Mouse (Mus musculus) heart, embryonic 12.5 days (tissue): ENCODE data around the gene Dse. TPM values are rescaled to one million over a fixed set of nuclear protein-coding genes. Genes with fewer than 3 reads are reported as not detected.
A peak's percentile ranks its signal among the peaks of the same experiment; 100 is the strongest.

Source experiments
- ATAC-seq: fragments of 200-750 bp; cut with Nextera tagmentation; 2 replicates; pipeline ENCODE4 v1.8.0; 2017; ENCODE audit warnings: moderate TSS enrichment, moderate library complexity; ENCODE audit not compliant: insufficient number of reproducible peaks, low FRiP score
- H3K27ac ChIP-seq: fragments of 300-500 bp; sonication (generic); 2 replicates; pipeline ENCODE4 v1.5.1; 2016; ENCODE audit warnings: mild to moderate bottlenecking, moderate library complexity; ENCODE audit not compliant: poor library complexity, severe bottlenecking
- H3K27me3 ChIP-seq: fragments of 300-500 bp; sonication (generic); replicated peaks from 2 replicates; pipeline ENCODE4 v1.6.1; 2016; ENCODE audit warnings: mild to moderate bottlenecking, moderate library complexity
- H3K36me3 ChIP-seq: fragments of 300-500 bp; sonication (generic); 2 replicates; pipeline ENCODE4 v1.6.1; 2016; ENCODE audit warnings: mild to moderate bottlenecking, moderate library complexity
- H3K4me1 ChIP-seq: fragments of 300-500 bp; sonication (generic); replicated peaks from 2 replicates; pipeline ENCODE4 v1.6.1; 2016; ENCODE audit warnings: mild to moderate bottlenecking
- H3K4me2 ChIP-seq: fragments of 300-500 bp; sonication (generic); 2 replicates; pipeline ENCODE4 v1.6.1; 2016; ENCODE audit warnings: mild to moderate bottlenecking, moderate library complexity
- H3K4me3 ChIP-seq: fragments of 300-500 bp; sonication (generic); 2 replicates; pipeline ENCODE4 v1.5.1; 2016; ENCODE audit warnings: mild to moderate bottlenecking
- H3K9ac ChIP-seq: fragments of 300-500 bp; sonication (generic); 2 replicates; pipeline ENCODE4 v1.6.1; 2016; ENCODE audit warnings: mild to moderate bottlenecking, moderate library complexity
- H3K9me3 ChIP-seq: fragments of 300-500 bp; sonication (generic); replicated peaks from 2 replicates; pipeline ENCODE4 v1.6.1; 2016; ENCODE audit warnings: mild to moderate bottlenecking, moderate library complexity
- WGBS: fragments of 180-500 bp; shearing (Covaris S2); methylation state at CpG from one replicate; pipeline ENCODE4 v1.1.7; 2016; 5-methylcytosine and 5-hydroxymethylcytosine counted together
- polyA plus RNA-seq: library from polyadenylated mRNA; unstranded; fragments of >200 nt; fragmentation: Nextera tagmentation; extraction: Ambion mirVana; gene quantifications from 2 replicates; pipeline ENCODE4 v1.2.1, GENCODE M21; 2016

Gene Dse
- polyA plus RNA-seq, 1 experiment from 2014 or later = 22.0 TPM

- ATAC-seq = no peak
- WGBS = 48% methylated on average over 6 of the region's 6 CpGs
- Histone ChIP-seq H3K4me1 (peaks cover 14% of the 10 kb centered on the region), H3K27ac (no peak overlapping the region), H3K9ac (no peak overlapping the region), H3K36me3 (no peaks in the 10 kb centered on the region), H3K4me2 (no peak overlapping the region), H3K9me3 (no peaks in the 10 kb centered on the region), H3K4me3 (no peak overlapping the region), H3K27me3 (no peaks in the 10 kb centered on the region)
Observed at GRCm38 (mm10) chr10:34136432-34136831, 71.1 kb downstream of the Dse start.

GRCm38 (mm10) chr10:34131356-34131755 is 76.2 kb downstream of the Dse start:
- ATAC-seq = no peak
- no peaks in the 10 kb centered on the region for H3K9me3 ChIP-seq

GRCm38 (mm10) chr10:34128391-34128790 is 79.1 kb downstream of the Dse start:
- no peak overlapping the region for H3K4me2 ChIP-seq
- no peak overlapping the region for H3K4me3 ChIP-seq
- no peaks in the 10 kb centered on the region for H3K36me3 ChIP-seq
- 0 out of 2 replicates have a peak, but pooled peaks cover 2% of the 10 kb centered on the region for H3K4me1 ChIP-seq
- no peaks in the 10 kb centered on the region for H3K9me3 ChIP-seq
- no peak overlapping the region for H3K9ac ChIP-seq
- no peaks in the 10 kb centered on the region for H3K27me3 ChIP-seq
- H3K27ac ChIP-seq = no peak overlapping the region
- 78% methylated on average over 6 of the region's 6 CpGs for WGBS
- ATAC-seq = no peak

More at GRCm38 (mm10) chr10:34131356-34131755, 76.2 kb downstream of the Dse start:
- no peak overlapping the region for H3K27ac ChIP-seq
- no peaks in the 10 kb centered on the region for H3K36me3 ChIP-seq
- H3K9ac ChIP-seq = no peak overlapping the region
- WGBS = 75% methylated on average over 2 of the region's 2 CpGs
- no peak overlapping the region for H3K4me2 ChIP-seq
- no peak overlapping the region for H3K4me3 ChIP-seq
- H3K27me3 ChIP-seq = no peaks in the 10 kb centered on the region
- H3K4me1 ChIP-seq = 0 out of 2 replicates have a peak, but pooled peaks cover 3% of the 10 kb centered on the region

GRCm38 (mm10) chr10:34127392-34128378 is 79.8 kb downstream of the Dse start, which contains the start of gene Calhm6:
Gene Calhm6 (minus strand): TSS chr10:34127984.
- H3K4me1 ChIP-seq = 0 out of 2 replicates have a peak, but pooled peaks cover 2% of the 10 kb centered on the region
- H3K9ac ChIP-seq = peak within 1 kb of the TSS; percentile 63
- no peaks in the 10 kb centered on the region for H3K9me3 ChIP-seq
- WGBS = 14% methylated on average over 44 of the region's 44 CpGs
- no peak within 1 kb of the TSS for H3K27ac ChIP-seq
- H3K36me3 ChIP-seq = no peaks in the 10 kb centered on the region
- ATAC-seq = peak; percentile 63
- no peaks in the 10 kb centered on the region for H3K27me3 ChIP-seq
- H3K4me3 ChIP-seq = peak within 1 kb of the TSS; percentile 61
- H3K4me2 ChIP-seq = peak within 1 kb of the TSS; percentile 82

- ATAC-seq = no peak
Observed at GRCm38 (mm10) chr10:34118421-34118820, 89.1 kb downstream of the Dse start.

GRCm38 (mm10) chr10:34117770-34118169 is 89.7 kb downstream of the Dse start:
- Histone ChIP-seq H3K4me1 (no peaks in the 10 kb centered on the region), H3K27me3 (no peaks in the 10 kb centered on the region), H3K9ac (no peak overlapping the region), H3K9me3 (no peaks in the 10 kb centered on the region), H3K4me2 (no peak overlapping the region), H3K27ac (no peak overlapping the region), H3K4me3 (no peak overlapping the region), H3K36me3 (no peaks in the 10 kb centered on the region)
- no peak for ATAC-seq

More at GRCm38 (mm10) chr10:34118421-34118820, 89.1 kb downstream of the Dse start:
- Histone ChIP-seq H3K27me3 (no peaks in the 10 kb centered on the region), H3K4me3 (no peak overlapping the region), H3K9me3 (no peaks in the 10 kb centered on the region), H3K4me1 (no peaks in the 10 kb centered on the region), H3K4me2 (no peak overlapping the region), H3K27ac (no peak overlapping the region), H3K9ac (no peak overlapping the region), H3K36me3 (no peaks in the 10 kb centered on the region)
- WGBS = 88% methylated on average over 2 of the region's 2 CpGs

- no peaks in the 10 kb centered on the region for H3K9me3 ChIP-seq
- H3K4me3 ChIP-seq = no peak overlapping the region
- WGBS = 53% methylated on average over 3 of the region's 3 CpGs
- H3K27me3 ChIP-seq = no peaks in the 10 kb centered on the region
- H3K4me1 ChIP-seq = no peaks in the 10 kb centered on the region
- H3K9ac ChIP-seq = no peak overlapping the region
- H3K4me2 ChIP-seq = no peak overlapping the region
- H3K27ac ChIP-seq = no peak overlapping the region
- H3K36me3 ChIP-seq = no peaks in the 10 kb centered on the region
- no peak for ATAC-seq
Observed at GRCm38 (mm10) chr10:34117131-34117530, 90.4 kb downstream of the Dse start.

GRCm38 (mm10) chr10:34111964-34112738 is 95.4 kb downstream of the Dse start:
- no peak for ATAC-seq

GRCm38 (mm10) chr10:34110863-34111465 is 96.6 kb downstream of the Dse start:
- H3K4me3 ChIP-seq = no peak overlapping the region
- no peak overlapping the region for H3K4me2 ChIP-seq
- H3K9me3 ChIP-seq = no peaks in the 10 kb centered on the region
- no peak overlapping the region for H3K27ac ChIP-seq
- no peak for ATAC-seq
- 68% methylated on average over 13 of the region's 13 CpGs for WGBS
- H3K9ac ChIP-seq = no peak overlapping the region
- H3K4me1 ChIP-seq = no peaks in the 10 kb centered on the region
- H3K27me3 ChIP-seq = no peaks in the 10 kb centered on the region
- no peaks in the 10 kb centered on the region for H3K36me3 ChIP-seq

More at GRCm38 (mm10) chr10:34111964-34112738, 95.4 kb downstream of the Dse start:
- H3K4me1 ChIP-seq = no peaks in the 10 kb centered on the region
- H3K9me3 ChIP-seq = no peaks in the 10 kb centered on the region
- H3K27me3 ChIP-seq = no peaks in the 10 kb centered on the region
- H3K4me3 ChIP-seq = no peak overlapping the region
- WGBS = 65% methylated on average over 4 of the region's 4 CpGs
- no peak overlapping the region for H3K27ac ChIP-seq
- H3K4me2 ChIP-seq = no peak overlapping the region
- H3K9ac ChIP-seq = no peak overlapping the region
- no peaks in the 10 kb centered on the region for H3K36me3 ChIP-seq
